Mouse (Mus musculus): ENCODE measurements around the gene Tbc1d30.

The Tbc1d30 gene

GRCm38 (mm10) chr10:121351066-121351581 is at the start of gene Tbc1d30:
TSS of gene Tbc1d30 (minus strand) at chr10:121351278.
- DNase-seq: peak; percentile 90

DNA sequence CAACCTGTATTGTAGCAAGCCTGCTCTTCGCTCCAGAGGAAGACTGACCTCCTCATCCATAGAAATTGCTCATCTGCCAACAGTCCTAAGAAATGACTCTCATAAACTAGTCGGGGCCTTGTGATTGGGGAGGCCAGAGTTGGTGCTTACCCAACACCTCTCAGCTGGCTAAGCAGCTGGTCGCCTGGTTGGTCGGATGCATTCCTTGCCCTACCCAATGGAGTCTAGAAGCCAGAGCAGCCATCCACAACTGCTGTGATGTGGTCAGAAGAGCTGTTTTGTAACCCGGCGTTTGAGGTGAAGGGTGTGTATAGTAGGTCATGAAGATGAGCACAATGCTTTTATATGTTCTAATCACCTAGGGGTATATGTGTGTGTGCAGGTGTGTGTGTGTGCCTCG is 47.5 kb upstream of the Tbc1d30 start:
- no peak for DNase-seq

GRCm38 (mm10) chr10:121395542-121396176 is 44.6 kb upstream of the Tbc1d30 start:
- peak; percentile 54 for DNase-seq

DNA sequence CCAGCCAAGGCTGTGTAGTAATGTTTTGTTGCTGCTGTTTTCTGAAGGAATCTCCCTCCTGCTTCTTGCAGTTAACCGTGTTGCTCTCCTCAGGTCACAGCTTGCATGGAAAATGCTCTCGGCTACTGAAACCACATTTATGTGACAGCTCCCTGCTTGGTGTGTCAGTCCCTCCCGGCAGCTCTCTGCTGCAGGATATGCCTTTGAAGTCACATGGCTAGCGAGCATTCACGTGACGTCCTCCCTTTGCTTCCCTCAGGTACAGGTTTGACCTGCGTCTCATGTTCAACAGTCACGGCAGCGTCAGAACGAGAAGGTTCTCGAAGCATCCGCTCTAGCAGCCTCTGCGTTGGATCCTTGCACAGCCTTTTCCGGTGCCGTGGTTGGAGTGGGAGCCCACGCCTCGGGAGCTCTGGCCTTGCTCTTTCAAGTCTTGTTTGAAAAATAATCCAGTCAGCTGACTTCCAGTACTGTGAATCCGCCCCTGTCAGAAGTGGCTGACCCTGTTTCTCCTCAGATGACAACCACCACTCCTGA is 43.8 kb upstream of the Tbc1d30 start:
- DNase-seq: no peak

- DNase-seq: no peak
Observed at GRCm38 (mm10) chr10:121394270-121394669, 43.2 kb upstream of the Tbc1d30 start.

- DNase-seq: no peak
Observed at GRCm38 (mm10) chr10:121391901-121392300, 40.8 kb upstream of the Tbc1d30 start.

- DNase-seq: no peak
Observed at GRCm38 (mm10) chr10:121390602-121391001, 39.5 kb upstream of the Tbc1d30 start.

GRCm38 (mm10) chr10:121386347-121386746 is 35.3 kb upstream of the Tbc1d30 start:
- no peak for DNase-seq

DNA sequence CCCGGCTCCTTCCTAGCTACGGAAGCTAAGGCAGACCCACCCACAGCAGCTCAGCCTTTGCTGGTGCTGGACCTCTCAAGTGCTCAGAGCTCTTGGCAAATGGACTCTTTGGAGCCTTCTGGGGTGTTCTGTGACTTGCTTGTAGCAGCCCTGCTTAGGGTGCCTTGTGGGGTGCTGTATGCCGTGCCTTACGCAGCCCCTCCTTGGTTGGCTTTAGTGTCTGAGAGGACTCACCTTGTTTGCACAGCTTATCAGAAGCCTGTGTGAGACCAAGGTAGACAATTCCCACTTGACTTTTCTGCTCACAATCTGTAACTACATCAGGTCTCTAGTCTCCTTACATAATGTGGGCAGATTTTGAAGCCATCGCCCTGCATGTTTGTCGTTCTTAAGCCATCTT is 34.6 kb upstream of the Tbc1d30 start:
- no peak for DNase-seq

DNA sequence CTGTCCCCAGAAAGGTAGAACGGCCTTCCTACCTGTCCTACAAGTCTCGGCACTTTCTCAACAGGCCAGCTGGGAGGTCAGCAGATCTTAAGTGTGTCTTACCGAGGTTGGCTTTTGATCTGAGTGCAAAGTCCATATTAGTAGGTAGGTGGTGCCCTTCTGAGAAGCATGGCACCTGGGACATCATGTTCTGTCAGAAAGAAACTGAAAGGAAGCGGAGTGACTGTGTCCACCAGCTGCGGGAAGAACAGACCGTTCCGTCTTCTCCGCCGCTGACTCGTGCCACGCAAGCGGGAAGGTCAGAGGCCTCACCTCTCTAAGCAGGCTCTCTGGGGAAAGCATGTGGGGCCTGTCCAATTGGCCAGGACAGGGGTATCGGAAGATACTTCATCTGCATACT is 33.6 kb upstream of the Tbc1d30 start:
- DNase-seq: peak; percentile 52

DNA sequence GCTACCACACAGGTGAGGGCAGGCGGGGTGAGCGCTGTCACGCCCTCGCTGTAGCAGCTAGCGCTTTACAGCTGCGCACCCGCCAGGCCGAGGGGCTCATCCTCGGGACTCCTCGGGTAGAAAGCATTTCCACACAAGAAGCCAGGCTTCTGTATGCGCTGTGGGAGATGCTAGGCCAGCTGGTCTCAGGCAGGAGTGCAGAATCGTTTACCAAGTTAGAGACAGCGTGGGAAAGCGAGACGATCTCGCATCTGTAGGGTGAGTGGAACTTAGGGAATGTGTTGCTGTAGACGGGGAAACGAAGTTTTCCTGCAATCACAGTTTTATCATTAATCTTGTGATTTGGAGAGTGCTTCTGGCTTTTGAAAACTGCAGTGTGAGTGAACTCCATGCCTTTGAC is 30.2 kb upstream of the Tbc1d30 start:
- DNase-seq: no peak

GRCm38 (mm10) chr10:121379387-121379786 is 28.3 kb upstream of the Tbc1d30 start:
- DNase-seq: no peak

DNA sequence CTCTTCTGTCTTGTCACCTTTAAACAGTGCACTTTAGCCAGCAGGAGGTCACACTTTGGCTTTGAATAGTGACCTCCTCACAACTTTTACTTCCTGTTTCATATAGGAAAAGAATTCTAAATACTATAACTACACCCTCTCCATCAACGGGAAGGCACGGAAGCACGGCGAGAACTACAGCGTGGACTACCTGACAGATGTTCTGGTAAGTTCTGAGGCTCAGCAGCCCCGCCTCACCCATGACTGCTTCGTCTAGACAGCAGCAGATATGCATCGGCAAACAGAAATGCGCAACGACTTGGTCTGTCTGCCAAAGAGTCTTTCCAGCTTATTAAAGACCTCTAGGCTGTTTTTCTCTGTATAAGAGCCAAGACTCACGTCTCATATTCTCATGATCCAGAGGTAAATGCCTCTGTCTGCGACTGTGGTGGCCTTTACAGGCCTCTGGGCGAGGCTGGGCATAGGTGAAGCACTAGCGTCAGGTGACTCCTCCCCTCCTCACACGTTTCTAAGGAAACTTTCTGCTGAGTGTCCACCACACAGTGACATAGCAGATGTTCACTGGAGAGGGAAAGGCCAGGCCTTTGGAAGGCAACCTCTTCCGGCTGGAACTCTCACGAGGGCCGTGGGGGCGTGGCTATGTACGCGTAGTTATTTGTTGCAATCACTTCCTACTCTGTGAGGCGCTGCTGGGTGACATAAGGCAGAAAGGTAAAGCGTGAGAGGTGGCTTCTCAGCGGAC is 25.6 kb upstream of the Tbc1d30 start:
- peak; percentile 66 for DNase-seq

DNA sequence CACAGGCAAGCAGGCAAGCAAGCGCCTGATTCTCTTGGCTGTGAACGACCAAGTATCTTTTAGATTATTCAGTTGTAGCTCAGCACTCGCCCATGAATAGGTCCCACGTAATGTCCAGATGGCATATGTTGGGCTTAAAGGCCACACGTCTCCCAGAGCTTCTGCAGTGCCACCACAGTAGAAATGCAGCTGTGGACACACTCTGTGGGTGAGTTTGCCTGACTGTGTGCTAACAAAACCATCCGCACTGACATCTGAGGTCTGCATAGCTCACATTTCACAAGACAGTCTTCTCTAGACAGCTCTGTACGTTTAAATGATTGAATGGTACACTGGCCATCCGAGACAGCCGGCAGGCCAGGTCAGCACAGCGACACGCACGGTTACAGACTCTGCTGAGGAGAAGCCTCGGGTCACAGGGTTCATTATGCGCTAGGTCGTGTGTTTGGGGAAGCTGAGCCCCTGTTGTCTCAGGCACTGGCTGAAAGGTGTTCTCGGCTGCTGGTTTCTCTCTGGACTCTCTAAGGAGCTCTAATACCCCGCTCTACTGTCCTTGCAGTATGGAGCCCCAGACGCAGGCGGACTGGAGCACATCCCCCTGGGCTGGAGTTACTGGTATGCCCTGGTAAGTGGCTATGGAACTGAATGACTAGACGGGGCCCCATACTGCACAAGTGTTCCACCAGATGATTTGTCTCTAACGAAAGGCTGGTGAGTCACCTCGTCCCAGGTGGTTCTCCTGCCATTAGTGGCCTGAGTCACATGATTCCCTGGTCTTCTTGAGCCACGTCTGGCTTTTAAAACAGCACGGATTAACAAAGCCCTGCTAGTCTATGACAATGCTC is 24.8 kb upstream of the Tbc1d30 start:
- no peak for DNase-seq

- DNase-seq: peak; percentile 73
Observed at GRCm38 (mm10) chr10:121374693-121375620, 23.9 kb upstream of the Tbc1d30 start.

- DNase-seq: no peak
Observed at GRCm38 (mm10) chr10:121374013-121374412, 22.9 kb upstream of the Tbc1d30 start.

GRCm38 (mm10) chr10:121370777-121371176 is 19.7 kb upstream of the Tbc1d30 start:
- peak; percentile 43 for DNase-seq

DNA sequence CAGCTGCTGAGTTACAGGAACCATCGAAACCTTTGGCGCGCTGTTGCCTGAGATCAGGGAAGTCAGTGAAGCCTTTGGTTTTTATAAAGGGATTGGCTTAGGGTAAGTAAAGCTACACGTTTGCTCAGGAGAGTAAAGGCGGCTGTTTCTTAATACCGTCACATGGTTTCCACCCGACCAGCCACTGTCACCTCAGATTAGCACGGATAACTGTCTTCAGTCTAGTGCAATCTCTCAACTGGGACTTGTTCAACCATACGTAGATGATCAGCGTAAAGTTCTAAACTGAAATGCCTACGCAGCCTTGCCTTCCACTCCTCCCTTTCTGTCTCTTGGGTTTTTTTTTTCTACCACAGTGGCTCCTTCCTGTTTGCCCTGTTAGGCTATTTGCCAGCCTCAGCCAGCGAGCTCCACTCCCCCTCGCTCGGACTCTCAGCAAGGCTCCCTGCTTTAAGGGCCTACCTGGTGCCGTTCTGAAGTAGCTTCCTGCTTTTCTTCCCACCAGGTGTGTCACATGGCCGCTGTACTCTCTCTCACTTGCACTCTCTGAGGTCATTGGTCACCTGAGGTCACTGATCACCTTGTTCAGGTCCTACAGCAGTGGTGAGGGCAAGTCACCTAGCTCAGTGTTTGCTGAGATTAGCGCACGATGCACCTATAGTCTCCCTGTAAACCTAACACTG is 17.8 kb upstream of the Tbc1d30 start:
- peak; percentile 67 for DNase-seq

- DNase-seq: no peak
Observed at GRCm38 (mm10) chr10:121367780-121368179, 16.7 kb upstream of the Tbc1d30 start.

GRCm38 (mm10) chr10:121367271-121367670 is 16.2 kb upstream of the Tbc1d30 start:
- DNase-seq: no peak

DNA sequence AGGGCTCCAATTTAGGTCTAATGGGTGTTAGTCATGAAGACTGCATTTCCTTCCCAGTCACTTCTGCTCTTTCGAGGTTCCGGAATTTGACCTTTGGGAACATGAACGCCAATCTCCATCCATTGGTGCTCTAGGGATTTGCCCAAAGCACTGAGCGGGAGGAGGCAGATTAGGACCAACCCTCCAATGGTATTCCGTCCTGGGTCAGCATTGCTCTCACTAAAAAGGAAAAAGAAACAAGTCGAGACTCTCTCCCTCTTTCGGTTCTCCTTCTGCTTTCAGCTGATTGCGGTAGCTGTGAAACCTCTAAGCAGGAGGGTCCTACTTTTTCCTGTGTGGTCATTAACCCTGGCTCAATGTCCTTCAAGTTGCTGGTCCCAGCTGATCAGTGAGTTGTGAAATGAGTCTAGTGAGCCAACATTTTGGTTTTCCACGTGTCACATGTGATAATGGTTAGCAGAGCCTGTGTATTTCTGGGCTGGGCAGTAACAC is 14.7 kb upstream of the Tbc1d30 start:
- peak; percentile 78 for DNase-seq

All from lung, postnatal 36 days (tissue).